Mouse (Mus musculus) heart, embryonic 11.5 days (tissue): ENCODE data around the gene Vstm4. TPM values are rescaled to one million over a fixed set of nuclear protein-coding genes. Genes with fewer than 3 reads are reported as not detected.

Experiments used
- ATAC-seq: fragments of 200-750 bp; cut with Nextera tagmentation; replicated peaks from 2 replicates; pipeline ENCODE4 v1.8.0; 2017; ENCODE audit warnings: moderate library complexity; ENCODE audit not compliant: insufficient number of reproducible peaks, low FRiP score, low TSS enrichment
- H3K27ac ChIP-seq: fragments of 300-500 bp; sonication (generic); 2 replicates; pipeline ENCODE4 v1.5.1; 2014; ENCODE audit warnings: mild to moderate bottlenecking, low read depth, low read length
- H3K27me3 ChIP-seq: fragments of 300-500 bp; sonication (generic); 2 replicates; pipeline ENCODE4 v1.6.1; 2014; ENCODE audit warnings: mild to moderate bottlenecking, low read length, mixed read lengths; ENCODE audit not compliant: control insufficient read depth, insufficient read depth
- H3K36me3 ChIP-seq: fragments of 300-500 bp; sonication (generic); 2 replicates; pipeline ENCODE4 v1.6.1; 2014; ENCODE audit warnings: mild to moderate bottlenecking, low read length, moderate library complexity, mixed read lengths; ENCODE audit not compliant: control insufficient read depth, insufficient read depth
- H3K4me1 ChIP-seq: fragments of 300-500 bp; sonication (generic); 2 replicates; pipeline ENCODE4 v1.6.1; 2014; ENCODE audit warnings: low read length; ENCODE audit not compliant: control insufficient read depth, insufficient read depth
- H3K4me2 ChIP-seq: fragments of 300-500 bp; sonication (generic); 2 replicates; pipeline ENCODE4 v1.6.1; 2014; ENCODE audit warnings: mild to moderate bottlenecking, moderate library complexity
- H3K4me3 ChIP-seq: fragments of 300-500 bp; sonication (generic); 2 replicates; pipeline ENCODE4 v1.5.1; 2014; ENCODE audit warnings: low read depth, low read length
- H3K9ac ChIP-seq: fragments of 300-500 bp; sonication (generic); 2 replicates; pipeline ENCODE4 v1.6.1; 2014; ENCODE audit warnings: mild to moderate bottlenecking, low read depth, low read length, moderate library complexity
- H3K9me3 ChIP-seq: fragments of 300-500 bp; sonication (generic); replicated peaks from 2 replicates; pipeline ENCODE4 v1.6.1; 2016; ENCODE audit warnings: low read length; ENCODE audit not compliant: control insufficient read depth
- WGBS: fragments of 180-500 bp; shearing (Covaris S2); extraction: QIAGEN DNeasy Blood & Tissue Kit; methylation state at CpG from one replicate; pipeline ENCODE4 v1.1.7; 2014; ENCODE audit not compliant: insufficient replicate concordance; 5-methylcytosine and 5-hydroxymethylcytosine counted together
- polyA plus RNA-seq: library from polyadenylated mRNA; unstranded; fragments of >200 nt; fragmentation: Nextera tagmentation; extraction: Ambion mirVana; gene quantifications from 2 replicates; pipeline ENCODE4 v1.2.1, GENCODE M21; 2014

Vstm4 gene
- polyA plus RNA-seq, 1 experiment from 2014 or later, result 9.7 TPM

DNA sequence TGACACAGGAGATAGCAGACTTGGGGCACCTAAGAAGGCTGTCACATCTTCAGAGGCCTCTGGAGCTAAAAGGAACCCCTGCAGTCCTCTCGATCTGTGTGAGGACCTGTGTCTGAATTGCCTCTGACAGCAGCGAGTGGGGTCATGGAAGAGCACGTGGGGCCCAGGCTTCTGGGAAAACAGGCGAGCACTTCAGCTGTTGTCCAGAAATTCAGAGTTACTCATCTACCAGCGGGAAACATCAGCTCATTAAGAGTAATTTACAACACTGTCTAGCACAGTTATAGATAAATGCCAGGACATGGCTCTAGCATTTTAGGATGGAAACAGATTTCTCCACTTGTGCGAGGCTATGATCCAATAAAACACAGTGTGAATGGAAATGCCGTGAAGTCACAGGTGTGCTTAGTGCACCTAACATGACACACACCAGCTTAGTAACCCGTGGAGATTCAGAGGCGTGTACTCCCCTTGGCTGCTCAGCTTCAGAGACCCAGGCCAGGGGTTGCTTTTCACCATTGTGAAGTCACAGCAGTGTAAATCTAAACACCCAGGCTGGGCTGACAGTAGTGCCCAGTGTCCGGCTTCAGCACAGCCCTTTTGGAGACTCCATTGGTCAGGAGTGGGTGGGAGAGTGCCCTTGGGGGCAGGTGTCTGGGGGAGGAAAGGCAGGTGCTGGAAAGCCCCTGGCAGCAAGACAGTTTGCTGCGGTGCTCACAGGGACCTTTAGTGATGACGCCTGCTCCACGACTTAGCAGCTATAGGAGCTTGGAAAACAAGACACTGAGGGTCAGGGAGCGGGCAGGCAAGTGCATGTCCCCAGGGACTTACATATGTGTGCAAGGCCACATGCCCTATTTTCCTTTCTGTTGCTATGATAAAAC, 32.0 kb upstream of the Vstm4 start:
- no peak for ATAC-seq
- Histone ChIP-seq H3K4me1 (peaks cover 25% of the 10 kb centered on the region), H3K9ac (no peak overlapping the region), H3K4me3 (no peak overlapping the region), H3K9me3 (no peaks in the 10 kb centered on the region), H3K27me3 (no peaks in the 10 kb centered on the region), H3K4me2 (no peak overlapping the region), H3K36me3 (no peaks in the 10 kb centered on the region), H3K27ac (no peak overlapping the region)
- 58% methylated on average over 14 of the region's 14 CpGs for WGBS

GRCm38 (mm10) chr14:32825426-32826032, 31.0 kb upstream of the Vstm4 start:
- Histone ChIP-seq H3K27me3 (no peaks in the 10 kb centered on the region), H3K9me3 (0 out of 2 replicates have a peak, but pooled peaks cover 2% of the 10 kb centered on the region), H3K4me1 (peaks cover 25% of the 10 kb centered on the region), H3K36me3 (no peaks in the 10 kb centered on the region), H3K27ac (no peak overlapping the region), H3K4me3 (no peak overlapping the region), H3K9ac (no peak overlapping the region; the same call in 1 of the 2 replicates), H3K4me2 (peak overlapping the region; percentile 42)
- ATAC-seq, result 0 out of 2 replicates have a peak, but pooled peaks have one; percentile 42
- WGBS, result 9% methylated on average over 11 of the region's 11 CpGs

- H3K36me3 ChIP-seq, result no peaks in the 10 kb centered on the region
- no peak overlapping the region for H3K4me3 ChIP-seq
- H3K9ac ChIP-seq, result no peak overlapping the region
- peaks cover 25% of the 10 kb centered on the region for H3K4me1 ChIP-seq
- H3K4me2 ChIP-seq, result no peak overlapping the region
- no peak for ATAC-seq
- H3K27me3 ChIP-seq, result no peaks in the 10 kb centered on the region
- 65% methylated on average over 4 of the region's 4 CpGs for WGBS
- H3K9me3 ChIP-seq, result 0 out of 2 replicates have a peak, but pooled peaks cover 2% of the 10 kb centered on the region
- H3K27ac ChIP-seq, result no peak overlapping the region
These were observed 29.4 kb upstream of the Vstm4 start for GRCm38 (mm10) chr14:32827165-32827564.

GRCm38 (mm10) chr14:32827994-32828650, 28.4 kb upstream of the Vstm4 start:
- Histone ChIP-seq H3K4me3 (no peak overlapping the region), H3K27ac (peak overlapping the region; percentile 1; the same call in 1 of the 2 replicates), H3K36me3 (no peaks in the 10 kb centered on the region), H3K27me3 (no peaks in the 10 kb centered on the region), H3K4me2 (no peak overlapping the region), H3K9me3 (0 out of 2 replicates have a peak, but pooled peaks cover 2% of the 10 kb centered on the region), H3K4me1 (peaks cover 25% of the 10 kb centered on the region), H3K9ac (no peak overlapping the region)
- no peak for ATAC-seq
- WGBS, result 51% methylated on average over 6 of the region's 6 CpGs

DNA sequence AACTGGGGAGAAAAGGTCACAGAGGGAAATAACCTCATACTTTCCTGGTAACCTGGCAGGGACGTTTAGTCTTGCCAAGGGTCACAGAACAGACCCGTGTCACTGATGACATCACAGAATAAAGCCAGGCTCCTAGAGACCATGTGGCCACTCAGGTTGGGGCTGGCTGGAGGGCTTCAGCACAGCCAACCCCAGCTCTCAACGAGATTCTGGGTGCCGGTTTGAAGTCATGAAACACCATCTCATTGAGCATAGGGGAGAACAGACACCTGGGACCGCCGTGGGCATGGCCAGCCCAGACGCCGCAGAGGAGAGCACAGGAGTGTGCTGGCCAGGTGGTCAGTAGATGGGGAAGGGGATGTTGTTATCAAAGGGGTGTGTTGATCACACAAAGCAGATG, 22.7 kb upstream of the Vstm4 start, which contains the start of gene Fam170b:
TSS of gene Fam170b (plus strand) at position 116 of the 400 bp plus-strand sequence.
- Histone ChIP-seq H3K4me1 (no peaks in the 10 kb centered on the region), H3K9ac (no peak within 1 kb of the TSS), H3K27me3 (peaks cover 2% of the 10 kb centered on the region; the same call in 1 of the 2 replicates), H3K36me3 (no peaks in the 10 kb centered on the region), H3K9me3 (0 out of 2 replicates have a peak, but pooled peaks cover 2% of the 10 kb centered on the region), H3K4me2 (no peak within 1 kb of the TSS), H3K27ac (no peak within 1 kb of the TSS), H3K4me3 (no peak within 1 kb of the TSS)
- WGBS, result 72% methylated on average over 8 of the region's 8 CpGs
- no peak for ATAC-seq

- no peaks in the 10 kb centered on the region for H3K36me3 ChIP-seq
- WGBS, result 68% methylated on average over 14 of the region's 14 CpGs
- H3K4me2 ChIP-seq, result no peak overlapping the region
- no peaks in the 10 kb centered on the region for H3K4me1 ChIP-seq
- H3K9me3 ChIP-seq, result 0 out of 2 replicates have a peak, but pooled peaks cover 1% of the 10 kb centered on the region
- no peak overlapping the region for H3K27ac ChIP-seq
- peaks cover 2% of the 10 kb centered on the region; the same call in 1 of the 2 replicates for H3K27me3 ChIP-seq
- no peak overlapping the region for H3K4me3 ChIP-seq
- H3K9ac ChIP-seq, result no peak overlapping the region
- ATAC-seq, result no peak
These were observed 21.4 kb upstream of the Vstm4 start for GRCm38 (mm10) chr14:32835181-32835580.

DNA sequence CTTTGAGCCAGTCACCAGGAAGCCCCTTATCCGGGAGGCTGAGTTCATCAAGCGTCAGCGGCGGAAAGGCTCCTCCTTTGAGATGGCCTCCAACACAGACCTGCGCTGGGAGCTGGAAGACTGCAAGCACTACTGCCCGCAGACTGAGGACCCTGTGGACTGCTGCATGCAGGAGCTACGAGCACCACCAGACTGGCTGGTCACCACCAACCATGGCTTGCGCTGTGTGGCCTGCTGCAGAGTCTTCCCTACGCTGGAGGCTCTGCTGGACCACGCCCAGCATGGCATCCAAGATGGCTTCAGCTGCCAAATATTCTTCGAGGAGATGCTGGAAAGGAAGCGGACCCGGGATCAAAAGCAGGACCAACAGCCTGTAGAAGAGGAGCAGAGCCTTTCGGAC, 21.0 kb upstream of the Vstm4 start:
- Histone ChIP-seq H3K4me3 (no peak overlapping the region), H3K4me2 (no peak overlapping the region), H3K9me3 (no peaks in the 10 kb centered on the region), H3K27me3 (peaks cover 2% of the 10 kb centered on the region; the same call in 1 of the 2 replicates), H3K36me3 (no peaks in the 10 kb centered on the region), H3K4me1 (no peaks in the 10 kb centered on the region), H3K27ac (no peak overlapping the region), H3K9ac (no peak overlapping the region)
- no peak for ATAC-seq
- WGBS, result 81% methylated on average over 14 of the region's 14 CpGs

GRCm38 (mm10) chr14:32836191-32836590, 20.4 kb upstream of the Vstm4 start:
- Histone ChIP-seq H3K27ac (no peak overlapping the region), H3K4me2 (no peak overlapping the region), H3K9ac (no peak overlapping the region), H3K4me3 (no peak overlapping the region), H3K9me3 (no peaks in the 10 kb centered on the region), H3K36me3 (no peaks in the 10 kb centered on the region), H3K4me1 (no peaks in the 10 kb centered on the region), H3K27me3 (peaks cover 2% of the 10 kb centered on the region; the same call in 1 of the 2 replicates)
- WGBS, result 88% methylated on average over 11 of the region's 11 CpGs
- no peak for ATAC-seq
